In the genomic region with DNA sequence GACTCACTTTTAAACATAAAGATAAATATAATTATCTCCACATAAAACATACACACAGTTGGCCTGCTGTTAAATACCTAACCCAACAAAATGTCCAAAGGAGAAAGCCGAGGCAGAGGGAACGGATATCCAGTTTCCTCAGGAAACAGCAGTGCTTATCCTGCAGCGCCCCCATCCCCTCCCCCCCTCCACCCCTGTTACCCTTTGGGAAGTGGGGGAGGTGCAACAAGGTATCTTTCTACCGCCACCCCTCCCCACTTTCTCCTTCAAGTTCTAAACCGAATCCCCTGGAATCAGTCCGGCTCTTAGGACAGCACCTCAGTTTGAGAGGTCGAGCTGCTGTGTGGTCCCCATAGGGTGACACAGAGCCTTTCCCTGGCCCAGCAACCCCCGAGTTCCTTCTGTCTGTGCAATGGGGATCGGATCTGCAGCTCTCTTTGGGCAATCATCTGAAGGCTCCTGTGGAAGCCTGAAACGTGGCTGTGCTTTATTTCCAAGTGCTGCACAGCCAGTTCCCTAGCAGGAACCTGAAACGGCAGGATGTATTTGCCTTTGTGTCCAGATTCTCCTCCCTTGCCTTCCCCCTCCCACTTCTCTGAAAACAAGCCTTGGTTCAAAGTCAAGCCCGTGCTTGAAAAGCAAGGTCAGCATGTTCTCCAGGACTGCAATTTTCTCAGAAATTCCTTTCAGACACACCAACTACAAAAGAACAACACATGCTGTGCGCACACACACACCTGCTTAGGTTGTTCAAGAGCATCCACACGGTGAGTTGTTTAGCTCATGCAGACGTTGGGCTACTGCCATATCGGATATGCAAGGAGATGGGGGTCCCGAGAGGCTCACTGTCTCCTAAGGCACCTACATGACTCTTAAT, we compare ENCODE assay signal across 8 mouse cellular contexts. TPM values are rescaled to one million over a fixed set of nuclear protein-coding genes. Genes with fewer than 3 reads are reported as not detected.
DNase-seq lines count a peak whose midpoint lies in the region; ATAC-seq and TF ChIP-seq lines count a peak whose summit lies in the region.
"Had no signal": no experiment of that assay in that cellular context is flagged by ENCODE, and none has a peak within 500 bp of the region (broad histone marks: within the 10 kb centered on the region; RNA-seq: fewer than 3 reads in every experiment).

No protein-coding gene starts in this region.

- TF ChIP-seq CTCF in lung, postnatal 0 days (IDR thresholded peaks at IDR 0.05): no peak
- TF ChIP-seq CTCF in stomach, postnatal 0 days (IDR thresholded peaks at IDR 0.05; ENCODE audit: low read depth): no peak

- no peak for TF ChIP-seq EP300 in lung, postnatal 0 days (IDR thresholded peaks at IDR 0.05)
- no peak for TF ChIP-seq EP300 in stomach, postnatal 0 days (optimal IDR thresholded peaks at IDR 0.05)

- H3K36me3 ChIP-seq in lung, postnatal 0 days (ENCODE audit: insufficient read depth, low read length): peaks cover 48% of the 10 kb centered on the region
- peaks cover 20% of the 10 kb centered on the region for H3K36me3 ChIP-seq in stomach, postnatal 0 days (ENCODE audit: control insufficient read depth, insufficient read depth, low read length)

- ATAC-seq in lung, postnatal 0 days: no peak
- ATAC-seq in stomach, postnatal 0 days (ENCODE audit: low FRiP score, low TSS enrichment): peak; percentile 21
- no peak for ATAC-seq in monocyte, adult 5-6 weeks (replicated peaks; ENCODE audit: insufficient number of reproducible peaks, low FRiP score, low TSS enrichment, poor library complexity, severe bottlenecking)
- no peak for ATAC-seq in granulocyte monocyte progenitor cell, adult 5-6 weeks (replicated peaks; ENCODE audit: poor library complexity, severe bottlenecking)

- no peaks in the 10 kb centered on the region for H3K9me3 ChIP-seq in lung, postnatal 0 days (ENCODE audit: low read length)
- no peaks in the 10 kb centered on the region for H3K9me3 ChIP-seq in stomach, postnatal 0 days (ENCODE audit: control insufficient read depth, low read length)

- no peaks in the 10 kb centered on the region for H3K27me3 ChIP-seq in lung, postnatal 0 days (replicated peaks; ENCODE audit: insufficient read depth, low read length)
- H3K27me3 ChIP-seq in stomach, postnatal 0 days (ENCODE audit: control insufficient read depth, insufficient read depth, low read length): no peaks in the 10 kb centered on the region

- H3K9ac ChIP-seq in lung, postnatal 0 days (replicated peaks; ENCODE audit: low read depth): no peak overlapping the region
- H3K9ac ChIP-seq in stomach, postnatal 0 days (ENCODE audit: low read length): no peak overlapping the region; the same call in 1 of the 2 replicates
- H3K9ac ChIP-seq: liver, embryonic 14.5 days had no signal

- peak overlapping the region; percentile 71; the same call in 1 of the 2 replicates for H3K27ac ChIP-seq in lung, postnatal 0 days (ENCODE audit: low read length)
- peak overlapping the region; percentile 82 for H3K27ac ChIP-seq in stomach, postnatal 0 days (replicated peaks)
- H3K27ac ChIP-seq: liver, embryonic 14.5 days had no signal

- WGBS in lung, postnatal 0 days: 31% methylated on average over 17 of the region's 17 CpGs
- WGBS in stomach, postnatal 0 days: 25% methylated on average over 17 of the region's 17 CpGs

- H3K4me3 ChIP-seq in lung, postnatal 0 days (ENCODE audit: low read depth, low read length): no peak overlapping the region
- no peak overlapping the region for H3K4me3 ChIP-seq in stomach, postnatal 0 days (ENCODE audit: low read depth, low read length)

- DNase-seq in lung, postnatal 0 days (ENCODE audit: low spot score): peak; percentile 27
- no peak for DNase-seq in lung, postnatal 10 days
- DNase-seq in fibroblast of lung, adult 2 months (ENCODE audit: low read depth): peak; percentile 86
- peak; percentile 72 for DNase-seq in kidney, postnatal 14 days
- DNase-seq in stomach, postnatal 0 days (ENCODE audit: low spot score): no peak

- H3K4me2 ChIP-seq in lung, postnatal 0 days (replicated peaks; ENCODE audit: low read depth, low read length): no peak overlapping the region
- no peak overlapping the region for H3K4me2 ChIP-seq in stomach, postnatal 0 days (replicated peaks; ENCODE audit: low read depth)

- peaks cover 14% of the 10 kb centered on the region; the same call in 1 of the 2 replicates for H3K4me1 ChIP-seq in lung, postnatal 0 days (ENCODE audit: insufficient read depth, low read depth, low read length)
- peaks cover 2% of the 10 kb centered on the region; the same call in 1 of the 2 replicates for H3K4me1 ChIP-seq in stomach, postnatal 0 days (replicated peaks; ENCODE audit: control insufficient read depth, insufficient read depth)

RNA-seq across cellular contexts. Expression of a gene that starts 17.6 kb away (rescaled TPM):
- 108 and 118 TPM in 2 replicates for polyA plus RNA-seq in lung, postnatal 0 days (2015; fragmentation: Nextera tagmentation; extraction: Ambion mirVana)
- polyA plus RNA-seq in stomach, postnatal 0 days (2015; fragmentation: Nextera tagmentation; extraction: Ambion mirVana): 119 and 134 TPM in 2 replicates
- total RNA-seq in monocyte, adult 5-6 weeks (2017): 46.0 to 84.9 TPM (median 64.9 TPM) in 3 replicates
- total RNA-seq in granulocyte monocyte progenitor cell, adult 5-6 weeks (2014; fragmentation: Nextera tagmentation): 79.6 and 85.0 TPM in 2 replicates
- 82.3 and 102 TPM in 2 replicates for total RNA-seq in granulocyte monocyte progenitor cell, adult 5-6 weeks (2017)

RNA-seq across cellular contexts. Expression of a gene that starts 50.3 kb away (rescaled TPM):
- 2.2 and 4.9 TPM in 2 replicates for polyA plus RNA-seq in lung, postnatal 0 days (2015; fragmentation: Nextera tagmentation; extraction: Ambion mirVana)
- polyA plus RNA-seq in stomach, postnatal 0 days (2015; fragmentation: Nextera tagmentation; extraction: Ambion mirVana): 0.16 and 0.77 TPM in 2 replicates
- total RNA-seq in monocyte, adult 5-6 weeks (2017): not detected in 3 replicates
- total RNA-seq in granulocyte monocyte progenitor cell, adult 5-6 weeks (2014; fragmentation: Nextera tagmentation): not detected in 2 replicates
- not detected in 2 replicates for total RNA-seq in granulocyte monocyte progenitor cell, adult 5-6 weeks (2017)
- polyA plus RNA-seq: liver, embryonic 14.5 days had no signal

RNA-seq across cellular contexts. Expression of a gene that starts 50.5 kb away (rescaled TPM):
- polyA plus RNA-seq in lung, postnatal 0 days (2015; fragmentation: Nextera tagmentation; extraction: Ambion mirVana): 20.2 and 20.7 TPM in 2 replicates
- 13.4 and 15.2 TPM in 2 replicates for polyA plus RNA-seq in stomach, postnatal 0 days (2015; fragmentation: Nextera tagmentation; extraction: Ambion mirVana)
- 63.5 to 99.4 TPM (median 85.9 TPM) in 3 replicates for total RNA-seq in monocyte, adult 5-6 weeks (2017)
- total RNA-seq in granulocyte monocyte progenitor cell, adult 5-6 weeks (2014; fragmentation: Nextera tagmentation): 24.8 and 27.2 TPM in 2 replicates
- total RNA-seq in granulocyte monocyte progenitor cell, adult 5-6 weeks (2017): 62.3 and 69.9 TPM in 2 replicates

Comparison
In these comparisons a context has a peak if more than half of its experiments do, and no peak if none do; other contexts are left out.
1. DNase-seq: peak in lung, postnatal 0 days (single experiment), fibroblast of lung, adult 2 months (single experiment) and kidney, postnatal 14 days (single experiment); none in lung, postnatal 10 days (single experiment) and stomach, postnatal 0 days (single experiment).